Mouse (Mus musculus) lung, postnatal 0 days (tissue): ENCODE results near the gene Man1c1.

Experiments
- CTCF ChIP-seq: IDR thresholded peaks from 2 replicates; pipeline ENCODE4 v1.5.1; 2016; ENCODE audit warnings: antibody characterized with exemption, mild to moderate bottlenecking
- EP300 ChIP-seq: IDR thresholded peaks from 2 replicates; pipeline ENCODE4 v1.6.1; 2016; ENCODE audit warnings: antibody characterized with exemption, mild to moderate bottlenecking, control low read depth

- TF ChIP-seq CTCF (no peak), EP300 (no peak)
Measured at GRCm38 (mm10) chr4:134562014-134562413, 142.1 kb downstream of the Man1c1 start.
